Mouse (Mus musculus) lung, embryonic 16.5 days (tissue): ENCODE data around the gene Pitpnm2. TPM values are rescaled to one million over a fixed set of nuclear protein-coding genes. Genes with fewer than 3 reads are reported as not detected.

Source experiments
- ATAC-seq: fragments of 200-750 bp; cut with Nextera tagmentation; 2 replicates; pipeline ENCODE4 v1.8.0; 2017; ENCODE audit warnings: low read depth, mild to moderate bottlenecking, moderate library complexity
- H3K27ac ChIP-seq: fragments of 300-500 bp; sonication (generic); 2 replicates; pipeline ENCODE4 v1.5.1; 2014; ENCODE audit warnings: mild to moderate bottlenecking, control low read depth, low read length
- H3K27me3 ChIP-seq: fragments of 300-500 bp; sonication (generic); 2 replicates; pipeline ENCODE4 v1.6.1; 2014; ENCODE audit warnings: low read depth, low read length, mixed read lengths; ENCODE audit not compliant: control insufficient read depth, insufficient read depth
- H3K36me3 ChIP-seq: fragments of 300-500 bp; sonication (generic); 2 replicates; pipeline ENCODE4 v1.6.1; 2014; ENCODE audit warnings: low read length; ENCODE audit not compliant: control insufficient read depth, insufficient read depth
- H3K4me1 ChIP-seq: fragments of 300-500 bp; sonication (generic); replicated peaks from 2 replicates; pipeline ENCODE4 v1.6.1; 2014; ENCODE audit warnings: low read length, mixed read lengths; ENCODE audit not compliant: control insufficient read depth, insufficient read depth
- H3K4me2 ChIP-seq: fragments of 300-500 bp; sonication (generic); 2 replicates; pipeline ENCODE4 v1.6.1; 2014; ENCODE audit warnings: low read depth, low read length, control low read depth
- H3K4me3 ChIP-seq: fragments of 300-500 bp; sonication (generic); 2 replicates; pipeline ENCODE4 v1.5.1; 2014; ENCODE audit warnings: mild to moderate bottlenecking, low read length, control low read depth
- H3K9ac ChIP-seq: fragments of 300-500 bp; sonication (generic); 2 replicates; pipeline ENCODE4 v1.6.1; 2014; ENCODE audit warnings: low read length, control low read depth
- H3K9me3 ChIP-seq: fragments of 300-500 bp; sonication (generic); 2 replicates; pipeline ENCODE4 v1.6.1; 2016; ENCODE audit warnings: low read length; ENCODE audit not compliant: control insufficient read depth
- WGBS: fragments of 180-500 bp; shearing (Covaris S2); extraction: QIAGEN DNeasy Blood & Tissue Kit; methylation state at CpG from one replicate; pipeline ENCODE4 v1.1.7; 2014; 5-methylcytosine and 5-hydroxymethylcytosine counted together
- polyA plus RNA-seq: library from polyadenylated mRNA; unstranded; fragments of >200 nt; fragmentation: Nextera tagmentation; extraction: Ambion mirVana; gene quantifications from 2 replicates; pipeline ENCODE4 v1.2.1, GENCODE M21; 2015

Pitpnm2 gene
- polyA plus RNA-seq, 1 experiment from 2014 or later, result 6.6 TPM

- Histone ChIP-seq H3K4me2 (no peak overlapping the region), H3K9ac (no peak overlapping the region), H3K36me3 (peaks cover 44% of the 10 kb centered on the region), H3K27me3 (no peaks in the 10 kb centered on the region), H3K9me3 (no peaks in the 10 kb centered on the region), H3K4me3 (no peak overlapping the region), H3K27ac (no peak overlapping the region; the same call in 1 of the 2 replicates), H3K4me1 (peaks cover 9% of the 10 kb centered on the region)
- ATAC-seq, result no peak
- 63% methylated on average over 5 of the region's 5 CpGs for WGBS
Observed at GRCm38 (mm10) chr5:124119204-124119603, 130.4 kb downstream of the Pitpnm2 start.

- Histone ChIP-seq H3K4me1 (peaks cover 18% of the 10 kb centered on the region), H3K4me3 (peak within 1 kb of the TSS; percentile 93), H3K36me3 (peaks cover 29% of the 10 kb centered on the region), H3K4me2 (peak within 1 kb of the TSS; percentile 79), H3K9ac (peak within 1 kb of the TSS; percentile 97), H3K27ac (peak within 1 kb of the TSS; percentile 84), H3K27me3 (no peaks in the 10 kb centered on the region), H3K9me3 (no peaks in the 10 kb centered on the region)
- ATAC-seq, result no peak
- under 1% methylated on average over 64 of the region's 64 CpGs for WGBS
Observed at GRCm38 (mm10) chr5:124115990-124116845, 133.3 kb downstream of the Pitpnm2 start, which contains the start of gene Arl6ip4. Arl6ip4 (plus strand) TSS chr5:124116089.

GRCm38 (mm10) chr5:124115531-124115930 lies 134.0 kb downstream of the Pitpnm2 start:
- Histone ChIP-seq H3K9ac (peak overlapping the region; percentile 97), H3K4me2 (peak overlapping the region; percentile 79), H3K27ac (no peak overlapping the region; the same call in 1 of the 2 replicates), H3K9me3 (no peaks in the 10 kb centered on the region), H3K4me1 (peaks cover 22% of the 10 kb centered on the region), H3K4me3 (peak overlapping the region; percentile 93), H3K27me3 (no peaks in the 10 kb centered on the region), H3K36me3 (peaks cover 24% of the 10 kb centered on the region)
- 20% methylated on average over 7 of the region's 7 CpGs for WGBS
- no peak for ATAC-seq

- Histone ChIP-seq H3K4me3 (no peak overlapping the region), H3K9ac (no peak overlapping the region), H3K27ac (no peak overlapping the region), H3K27me3 (no peaks in the 10 kb centered on the region), H3K4me2 (no peak overlapping the region), H3K9me3 (no peaks in the 10 kb centered on the region), H3K36me3 (peaks cover 15% of the 10 kb centered on the region), H3K4me1 (peaks cover 22% of the 10 kb centered on the region)
- WGBS, result 89% methylated on average over 24 of the region's 24 CpGs
- ATAC-seq, result no peak
Observed at GRCm38 (mm10) chr5:124114276-124115025, 135.1 kb downstream of the Pitpnm2 start.

- H3K9ac ChIP-seq, result peak overlapping the region; percentile 85
- peaks cover 22% of the 10 kb centered on the region for H3K4me1 ChIP-seq
- 16% methylated on average over 14 of the region's 14 CpGs for WGBS
- H3K27ac ChIP-seq, result peak overlapping the region; percentile 58
- H3K4me3 ChIP-seq, result peak overlapping the region; percentile 91
- H3K27me3 ChIP-seq, result no peaks in the 10 kb centered on the region
- H3K4me2 ChIP-seq, result peak overlapping the region; percentile 93
- H3K9me3 ChIP-seq, result no peaks in the 10 kb centered on the region
- no peak for ATAC-seq
- peaks cover 6% of the 10 kb centered on the region for H3K36me3 ChIP-seq
Observed at GRCm38 (mm10) chr5:124113030-124113429, 136.5 kb downstream of the Pitpnm2 start.

- H3K9me3 ChIP-seq, result no peaks in the 10 kb centered on the region
- peak overlapping the region; percentile 58 for H3K27ac ChIP-seq
- H3K4me3 ChIP-seq, result peak overlapping the region; percentile 91
- no peak for ATAC-seq
- peak overlapping the region; percentile 93 for H3K4me2 ChIP-seq
- H3K9ac ChIP-seq, result peak overlapping the region; percentile 85
- H3K36me3 ChIP-seq, result peaks cover 3% of the 10 kb centered on the region; the same call in 1 of the 2 replicates
- under 1% methylated on average over 18 of the region's 18 CpGs for WGBS
- H3K27me3 ChIP-seq, result no peaks in the 10 kb centered on the region
- peaks cover 22% of the 10 kb centered on the region for H3K4me1 ChIP-seq
Observed at GRCm38 (mm10) chr5:124112531-124112930, 137.0 kb downstream of the Pitpnm2 start.

- peak within 1 kb of the TSS; percentile 85 for H3K9ac ChIP-seq
- peaks cover 3% of the 10 kb centered on the region; the same call in 1 of the 2 replicates for H3K36me3 ChIP-seq
- WGBS, result 0% methylated on average over 65 of the region's 66 CpGs
- peaks cover 17% of the 10 kb centered on the region for H3K4me1 ChIP-seq
- peak within 1 kb of the TSS; percentile 90 for H3K27ac ChIP-seq
- peak within 1 kb of the TSS; percentile 93 for H3K4me2 ChIP-seq
- ATAC-seq, result peak; percentile 98
- peak within 1 kb of the TSS; percentile 91 for H3K4me3 ChIP-seq
- H3K27me3 ChIP-seq, result no peaks in the 10 kb centered on the region
- no peaks in the 10 kb centered on the region for H3K9me3 ChIP-seq
Observed at GRCm38 (mm10) chr5:124111742-124112497, 137.6 kb downstream of the Pitpnm2 start, which contains the start of gene Ogfod2. Ogfod2 (plus strand) TSS chr5:124112297.

GRCm38 (mm10) chr5:124111077-124111741 lies 138.4 kb downstream of the Pitpnm2 start:
- Histone ChIP-seq H3K27ac (peak overlapping the region; percentile 90), H3K27me3 (no peaks in the 10 kb centered on the region), H3K4me1 (peaks cover 12% of the 10 kb centered on the region), H3K9ac (peak overlapping the region; percentile 85), H3K9me3 (no peaks in the 10 kb centered on the region), H3K4me2 (peak overlapping the region; percentile 93), H3K4me3 (peak overlapping the region; percentile 91), H3K36me3 (peaks cover 3% of the 10 kb centered on the region; the same call in 1 of the 2 replicates)
- WGBS, result 22% methylated on average over 17 of the region's 17 CpGs
- no peak for ATAC-seq
